Mouse (Mus musculus): Measurements from ENCODE around the gene Brat1. TPM values are rescaled to one million over a fixed set of nuclear protein-coding genes. Genes with fewer than 3 reads are reported as not detected.

The Brat1 gene
- polyA plus RNA-seq, 1 experiment: 23.8 TPM

DNA sequence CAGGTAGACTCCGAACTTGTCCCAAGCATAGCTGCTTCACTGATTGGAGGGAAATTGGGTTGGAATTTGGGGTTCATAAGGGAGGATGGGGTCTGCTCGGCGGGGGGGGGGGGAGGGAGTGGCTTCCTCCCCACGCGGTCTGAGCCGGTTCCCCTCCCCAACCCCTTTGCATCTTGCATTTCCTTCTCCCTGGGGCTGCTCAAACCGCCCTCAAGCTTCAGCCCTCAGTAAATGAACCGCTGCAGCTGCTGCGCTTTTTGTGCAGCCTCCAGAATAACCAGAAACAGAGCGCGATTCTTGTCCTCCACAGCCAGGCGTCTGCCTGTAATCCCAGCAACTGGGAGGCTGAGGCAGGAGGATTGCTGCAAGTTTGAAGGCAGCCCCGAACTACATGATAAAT is 31.4 kb downstream of the Brat1 start:
- peaks cover 3% of the 10 kb centered on the region; the same call in 1 of the 2 replicates for H3K4me1 ChIP-seq (ENCODE audit: control insufficient read depth, insufficient read depth, low read length)
- no peaks in the 10 kb centered on the region for H3K27me3 ChIP-seq (ENCODE audit: control insufficient read depth, insufficient read depth, low read length)
- WGBS: 24% methylated on average over 13 of the region's 13 CpGs
- H3K4me3 ChIP-seq (replicated peaks; ENCODE audit: insufficient read depth, low read depth, low read length): no peak overlapping the region
- no peak for DNase-seq
- TF ChIP-seq POLR2A (IDR thresholded peaks at IDR 0.05; ENCODE audit: borderline replicate concordance, insufficient read depth, low read length): no peak
- no peak for TF ChIP-seq CTCF (IDR thresholded peaks at IDR 0.05; ENCODE audit: borderline replicate concordance, insufficient read depth, low read depth, low read length)
- no peak overlapping the region for H3K27ac ChIP-seq (ENCODE audit: insufficient read depth, low read length)

DNA sequence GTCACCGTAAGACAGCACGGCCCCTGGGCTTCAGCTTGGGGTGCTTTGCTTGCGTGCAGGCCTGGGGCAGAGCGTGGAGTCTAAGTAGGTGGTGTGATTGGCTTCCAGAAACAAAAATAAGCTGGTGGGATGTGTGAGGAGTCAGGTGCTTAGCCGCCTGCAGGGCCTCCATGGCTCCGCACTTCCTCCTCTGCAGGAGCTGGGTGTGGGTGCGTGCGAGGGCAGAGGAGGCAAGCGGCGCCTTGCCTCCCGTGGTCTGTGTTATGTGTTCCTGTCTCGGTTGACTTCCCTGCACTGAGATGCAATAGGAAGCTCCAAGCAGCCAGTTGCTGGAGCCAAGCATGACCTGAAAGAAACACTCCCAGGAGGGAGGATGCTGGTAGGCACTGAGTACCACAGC is 35.0 kb downstream of the Brat1 start:
- Histone ChIP-seq H3K4me3 (replicated peaks; ENCODE audit: insufficient read depth, low read depth, low read length) (no peak overlapping the region), H3K4me1 (ENCODE audit: control insufficient read depth, insufficient read depth, low read length) (peaks cover 3% of the 10 kb centered on the region; the same call in 1 of the 2 replicates), H3K27ac (ENCODE audit: insufficient read depth, low read length) (no peak overlapping the region), H3K27me3 (ENCODE audit: control insufficient read depth, insufficient read depth, low read length) (no peaks in the 10 kb centered on the region)
- 77% methylated on average over 12 of the region's 12 CpGs for WGBS
- TF ChIP-seq POLR2A (IDR thresholded peaks at IDR 0.05; ENCODE audit: borderline replicate concordance, insufficient read depth, low read length) (no peak), CTCF (IDR thresholded peaks at IDR 0.05; ENCODE audit: borderline replicate concordance, insufficient read depth, low read depth, low read length) (no peak)
- DNase-seq: no peak

DNA sequence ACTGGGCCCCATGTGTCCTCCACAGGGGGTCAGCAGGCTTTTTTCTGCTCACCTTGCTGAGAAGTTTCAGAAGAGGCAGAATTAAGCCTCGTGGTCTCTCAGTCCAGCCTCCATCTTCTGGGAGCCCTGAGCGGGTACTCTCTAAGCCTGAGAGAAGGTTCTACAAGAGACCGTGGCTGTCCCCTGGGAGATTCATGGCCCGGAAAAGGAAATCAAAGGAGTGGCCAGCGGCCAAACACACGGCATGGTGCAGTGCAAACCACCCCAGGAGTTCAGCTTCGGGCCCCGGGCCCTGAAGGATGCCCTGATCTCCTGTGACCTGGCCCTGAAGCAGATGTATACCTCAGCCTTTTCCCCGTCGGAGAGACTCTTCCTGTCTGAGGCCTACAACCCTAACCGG is 36.2 kb downstream of the Brat1 start:
- H3K27me3 ChIP-seq (ENCODE audit: control insufficient read depth, insufficient read depth, low read length): no peaks in the 10 kb centered on the region
- DNase-seq: no peak
- H3K27ac ChIP-seq (ENCODE audit: insufficient read depth, low read length): no peak overlapping the region
- H3K4me1 ChIP-seq (ENCODE audit: control insufficient read depth, insufficient read depth, low read length): no peaks in the 10 kb centered on the region
- H3K4me3 ChIP-seq (replicated peaks; ENCODE audit: insufficient read depth, low read depth, low read length): no peak overlapping the region
- 50% methylated on average over 11 of the region's 11 CpGs for WGBS
- no peak for TF ChIP-seq POLR2A (IDR thresholded peaks at IDR 0.05; ENCODE audit: borderline replicate concordance, insufficient read depth, low read length)
- TF ChIP-seq CTCF (IDR thresholded peaks at IDR 0.05; ENCODE audit: borderline replicate concordance, insufficient read depth, low read depth, low read length): no peak

DNA sequence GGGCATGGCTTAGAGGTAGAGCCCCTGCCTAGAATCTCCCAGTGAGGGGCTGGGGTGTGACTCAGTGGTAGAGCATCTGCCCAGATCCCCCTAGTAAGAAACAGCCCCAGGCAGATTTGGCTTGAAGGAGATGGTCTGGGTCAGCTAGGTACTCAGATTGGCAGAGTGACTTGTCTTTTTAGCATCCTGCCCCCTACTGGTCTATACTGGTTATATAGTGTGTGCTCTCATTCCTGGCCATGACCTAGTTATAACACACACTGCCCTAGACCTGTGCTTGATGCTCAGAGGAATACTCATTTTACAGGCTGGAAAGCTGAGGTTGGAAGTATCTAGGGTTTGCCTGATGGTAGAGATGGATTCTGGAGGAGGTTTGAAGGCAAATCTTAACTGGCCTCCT is 37.1 kb downstream of the Brat1 start:
- Histone ChIP-seq H3K27ac (ENCODE audit: insufficient read depth, low read length) (no peak overlapping the region), H3K4me1 (ENCODE audit: control insufficient read depth, insufficient read depth, low read length) (no peaks in the 10 kb centered on the region), H3K4me3 (replicated peaks; ENCODE audit: insufficient read depth, low read depth, low read length) (no peak overlapping the region), H3K27me3 (ENCODE audit: control insufficient read depth, insufficient read depth, low read length) (no peaks in the 10 kb centered on the region)
- DNase-seq: no peak
- peak; percentile 24; the same call in 1 of the 2 replicates for TF ChIP-seq CTCF (IDR thresholded peaks at IDR 0.05; ENCODE audit: borderline replicate concordance, insufficient read depth, low read depth, low read length)
- TF ChIP-seq POLR2A (IDR thresholded peaks at IDR 0.05; ENCODE audit: borderline replicate concordance, insufficient read depth, low read length): no peak

DNA sequence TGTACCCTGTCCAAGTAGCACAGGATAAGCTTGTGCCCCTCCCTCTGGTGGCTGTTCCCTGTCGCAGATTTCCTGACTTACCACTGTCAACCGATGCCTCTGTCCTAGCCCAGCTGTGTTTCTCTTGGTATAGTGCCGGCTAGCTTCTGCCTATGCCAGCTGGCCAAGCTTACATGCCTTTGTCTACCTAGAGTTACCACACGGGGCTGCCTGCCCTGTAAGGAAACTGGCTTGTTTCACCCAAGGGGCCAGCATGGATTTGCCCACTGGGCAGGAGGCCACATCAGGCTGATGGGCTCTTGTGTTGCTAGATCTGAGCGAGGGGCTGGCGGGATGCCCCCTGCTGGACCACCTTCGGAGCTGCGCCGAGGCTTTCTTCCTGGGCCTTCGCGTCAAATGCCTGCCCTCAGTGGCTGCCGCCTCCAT is 38.9 kb downstream of the Brat1 start:
- TF ChIP-seq CTCF (IDR thresholded peaks at IDR 0.05; ENCODE audit: borderline replicate concordance, insufficient read depth, low read depth, low read length): no peak
- TF ChIP-seq POLR2A (IDR thresholded peaks at IDR 0.05; ENCODE audit: borderline replicate concordance, insufficient read depth, low read length): no peak
- Histone ChIP-seq H3K27ac (ENCODE audit: insufficient read depth, low read length) (no peak overlapping the region), H3K4me3 (replicated peaks; ENCODE audit: insufficient read depth, low read depth, low read length) (no peak overlapping the region), H3K4me1 (ENCODE audit: control insufficient read depth, insufficient read depth, low read length) (no peaks in the 10 kb centered on the region), H3K27me3 (ENCODE audit: control insufficient read depth, insufficient read depth, low read length) (no peaks in the 10 kb centered on the region)
- DNase-seq: no peak
- WGBS: 9% methylated on average over 12 of the region's 12 CpGs

DNA sequence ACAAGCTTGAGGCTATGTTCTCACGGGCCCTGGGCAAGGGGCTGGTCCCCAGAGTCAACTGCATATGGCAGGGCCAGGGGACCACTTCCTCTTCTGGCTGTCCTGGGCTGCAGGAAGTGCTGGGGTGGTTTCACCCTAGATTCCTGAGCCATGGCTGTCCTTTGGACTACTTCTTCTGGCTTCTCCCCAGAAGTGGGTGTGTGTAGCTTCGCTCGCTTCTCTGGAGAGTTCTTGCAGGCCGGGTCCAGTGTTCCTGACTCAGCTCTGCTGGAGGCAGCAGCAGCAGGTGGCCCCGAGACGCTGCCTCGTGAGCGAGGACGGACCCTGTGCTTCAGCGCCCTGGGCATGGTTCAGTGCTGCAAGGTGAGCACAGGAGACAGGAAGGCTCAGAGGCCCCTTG is 43.6 kb downstream of the Brat1 start:
- no peaks in the 10 kb centered on the region for H3K27me3 ChIP-seq (ENCODE audit: control insufficient read depth, insufficient read depth, low read length)
- no peak for DNase-seq
- no peak overlapping the region for H3K4me3 ChIP-seq (replicated peaks; ENCODE audit: insufficient read depth, low read depth, low read length)
- no peaks in the 10 kb centered on the region for H3K4me1 ChIP-seq (ENCODE audit: control insufficient read depth, insufficient read depth, low read length)
- H3K27ac ChIP-seq (ENCODE audit: insufficient read depth, low read length): no peak overlapping the region
- 65% methylated on average over 10 of the region's 10 CpGs for WGBS
- TF ChIP-seq CTCF (IDR thresholded peaks at IDR 0.05; ENCODE audit: borderline replicate concordance, insufficient read depth, low read depth, low read length) (no peak), POLR2A (IDR thresholded peaks at IDR 0.05; ENCODE audit: borderline replicate concordance, insufficient read depth, low read length) (no peak)

DNA sequence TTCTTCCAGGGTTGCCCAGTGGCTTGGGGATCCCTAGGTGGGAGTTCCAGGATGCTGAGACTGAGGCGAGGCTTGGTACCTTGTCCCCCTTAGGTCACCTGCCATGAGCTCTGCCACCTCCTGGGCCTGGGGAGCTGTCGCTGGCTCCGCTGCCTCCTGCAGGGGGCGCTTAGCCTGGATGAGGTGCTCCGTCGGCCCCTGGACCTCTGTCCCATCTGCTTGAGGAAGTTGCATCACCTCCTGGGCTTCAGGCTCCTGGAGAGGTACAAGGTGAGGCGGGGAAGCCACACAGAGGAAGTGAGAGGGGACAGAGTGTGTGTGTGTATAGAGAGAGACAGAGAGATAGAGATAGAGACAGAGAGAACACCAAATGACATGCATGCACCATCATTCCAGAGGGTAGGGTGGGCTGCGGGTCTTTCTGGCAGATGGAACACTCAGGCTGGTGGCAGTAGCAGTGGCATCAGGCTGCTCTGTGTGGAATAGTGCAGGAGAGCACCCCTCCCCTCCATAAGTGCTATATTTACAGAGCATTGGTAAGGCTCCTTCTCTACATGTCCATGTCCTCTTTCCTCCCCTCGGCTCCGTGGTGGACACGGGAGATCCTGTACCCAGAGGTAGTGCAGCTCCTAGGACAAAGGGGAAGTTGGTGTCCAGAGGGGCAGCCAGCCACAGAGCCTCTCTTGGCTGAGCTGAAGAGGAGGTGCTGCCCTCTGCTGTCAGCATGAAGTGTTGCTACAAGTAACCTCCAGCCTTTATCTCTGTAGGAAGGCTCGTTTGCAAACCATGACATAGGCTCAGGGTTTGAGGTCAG is 44.5 kb downstream of the Brat1 start:
- Histone ChIP-seq H3K27me3 (ENCODE audit: control insufficient read depth, insufficient read depth, low read length) (no peaks in the 10 kb centered on the region), H3K27ac (ENCODE audit: insufficient read depth, low read length) (no peak overlapping the region), H3K4me3 (replicated peaks; ENCODE audit: insufficient read depth, low read depth, low read length) (peak overlapping the region; percentile 48), H3K4me1 (ENCODE audit: control insufficient read depth, insufficient read depth, low read length) (no peaks in the 10 kb centered on the region)
- no peak for TF ChIP-seq POLR2A (IDR thresholded peaks at IDR 0.05; ENCODE audit: borderline replicate concordance, insufficient read depth, low read length)
- TF ChIP-seq CTCF (IDR thresholded peaks at IDR 0.05; ENCODE audit: borderline replicate concordance, insufficient read depth, low read depth, low read length): peak; percentile 85
- DNase-seq: peak; percentile 69 to 75
- WGBS: 13% methylated on average over 12 of the region's 12 CpGs

DNA sequence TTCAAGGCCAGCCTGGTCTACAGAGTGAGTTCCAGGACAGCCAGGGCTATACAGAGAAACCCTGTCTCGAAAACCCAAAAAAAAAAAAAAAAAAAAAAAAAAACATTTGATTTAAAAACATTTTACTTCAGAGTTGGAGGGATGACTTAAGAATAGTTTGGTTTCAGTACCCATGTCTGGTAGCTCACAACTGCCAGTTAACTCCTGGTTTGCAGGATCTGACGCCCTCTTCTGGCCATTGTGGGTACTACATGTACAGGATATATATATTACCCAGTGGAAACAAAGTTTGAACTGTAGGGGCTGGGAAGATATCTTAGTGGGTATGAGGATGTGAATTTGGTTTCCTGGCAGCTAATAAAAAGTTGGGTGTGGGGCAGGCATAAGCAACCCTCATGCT is 46.1 kb downstream of the Brat1 start:
- DNase-seq: no peak
- Histone ChIP-seq H3K4me3 (replicated peaks; ENCODE audit: insufficient read depth, low read depth, low read length) (no peak overlapping the region), H3K27ac (ENCODE audit: insufficient read depth, low read length) (no peak overlapping the region), H3K27me3 (ENCODE audit: control insufficient read depth, insufficient read depth, low read length) (no peaks in the 10 kb centered on the region), H3K4me1 (ENCODE audit: control insufficient read depth, insufficient read depth, low read length) (no peaks in the 10 kb centered on the region)
- WGBS: 3% methylated on average over 1 of the region's 2 CpGs
- TF ChIP-seq CTCF (IDR thresholded peaks at IDR 0.05; ENCODE audit: borderline replicate concordance, insufficient read depth, low read depth, low read length) (peak; percentile 45; the same call in 1 of the 2 replicates), POLR2A (IDR thresholded peaks at IDR 0.05; ENCODE audit: borderline replicate concordance, insufficient read depth, low read length) (no peak)
